Mouse (Mus musculus) layer of hippocampus, adult 9-11 months (tissue): ENCODE results near the gene Clba1.

ENCODE experiments used
- DNase-seq: peaks from one replicate; pipeline ENCODE4 v3.0.0; 2022

The Clba1 gene

DNA sequence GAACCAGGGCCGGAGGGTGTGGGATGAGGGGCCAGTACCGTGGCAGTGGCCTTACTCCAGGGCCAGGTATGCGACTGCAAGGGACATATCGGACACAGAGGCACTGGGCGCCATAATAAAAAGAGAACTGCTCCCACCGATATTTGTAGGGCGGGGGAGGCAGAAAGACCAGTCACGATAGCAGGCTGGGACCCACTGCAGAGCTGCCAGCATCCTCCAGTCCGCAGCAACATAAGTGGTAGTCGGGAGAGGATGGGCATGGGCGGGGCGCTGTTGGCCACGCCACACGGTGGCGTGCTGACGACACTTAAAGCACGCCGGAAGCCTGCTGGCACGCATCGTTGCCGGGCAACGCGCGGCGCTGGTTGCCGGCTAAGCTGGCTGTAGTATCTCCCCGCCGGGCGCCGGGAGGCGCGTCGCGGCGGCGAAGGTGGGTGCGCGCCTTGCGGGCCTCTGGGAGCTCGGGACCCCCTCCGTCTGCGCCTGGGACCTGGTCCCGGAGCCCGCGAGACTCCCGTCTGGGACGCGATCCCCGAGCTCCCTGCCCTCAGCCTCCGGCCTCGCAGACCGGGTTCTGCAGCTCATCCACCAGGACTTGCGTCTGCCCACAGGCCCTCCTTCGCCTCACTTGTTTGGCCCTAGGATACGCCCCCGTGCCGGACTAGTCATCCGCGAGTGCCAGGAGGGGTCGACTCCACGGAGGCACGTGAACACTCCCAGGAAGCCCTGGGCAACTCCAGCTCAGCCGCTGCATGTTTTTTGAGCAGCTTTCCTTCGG, at the start of gene Clba1:
Gene Clba1 (plus strand): TSS at position 351 of the 778 bp plus-strand sequence.
- DNase-seq: peak; percentile 95

DNA sequence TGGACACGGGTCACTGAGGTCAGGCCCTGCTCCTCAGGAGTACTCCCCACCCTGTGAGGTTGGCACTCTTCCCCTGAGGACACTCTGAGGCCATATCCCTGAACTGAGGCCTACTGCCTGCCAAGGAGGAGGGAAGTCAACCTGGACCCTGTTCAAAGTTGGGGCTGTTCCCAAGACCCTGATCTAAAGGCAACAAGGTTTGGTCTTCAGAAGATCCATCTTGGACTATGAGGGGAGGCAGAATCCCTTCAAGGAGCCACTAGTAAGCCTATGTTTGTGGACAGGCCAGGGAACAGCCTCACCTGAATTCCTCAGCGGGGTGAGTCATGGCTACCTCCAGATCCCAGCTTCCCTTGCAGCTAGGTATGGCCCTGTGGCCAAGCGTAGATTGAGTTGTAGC, 49.3 kb upstream of the Clba1 start:
- DNase-seq: no peak

DNA sequence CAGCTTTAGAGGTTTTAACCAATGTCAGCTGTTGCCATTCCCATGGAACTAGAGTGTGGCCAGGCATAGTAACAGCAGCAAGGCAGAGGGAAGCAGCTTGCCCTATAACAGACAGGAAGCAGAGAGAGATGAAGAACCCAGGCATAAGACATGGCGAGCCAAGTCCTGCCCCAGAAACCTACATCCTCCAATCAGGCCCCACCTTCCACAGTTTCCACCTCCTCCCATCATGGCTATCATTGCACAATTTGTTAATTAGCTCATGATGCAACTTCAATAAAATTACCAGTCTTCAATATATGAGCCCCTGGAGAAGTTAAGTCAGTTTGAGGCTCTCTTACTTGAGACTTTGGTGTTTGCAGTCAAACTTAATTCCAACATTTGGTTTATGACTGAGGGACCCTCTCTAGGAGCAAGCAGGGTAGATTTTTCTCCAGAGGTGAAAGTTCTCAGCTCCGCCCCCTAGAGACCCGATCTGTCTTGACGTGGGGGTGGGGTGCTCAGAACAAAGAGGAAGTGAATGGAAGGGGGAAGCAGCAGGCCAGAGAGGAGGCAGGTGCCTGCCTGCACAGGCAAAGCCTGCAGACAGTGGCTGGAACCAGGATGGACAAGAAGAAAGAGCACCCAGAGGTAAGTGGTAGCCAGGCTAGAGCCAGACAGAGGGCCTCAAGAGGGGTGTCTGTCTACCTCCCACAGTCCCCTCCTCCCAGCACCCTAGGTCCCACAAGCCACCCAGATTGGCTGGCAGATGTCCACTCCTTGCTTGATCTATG, 48.4 kb upstream of the Clba1 start, which contains the start of gene Pld4:
Gene Pld4 (plus strand): TSS at position 502 of the 773 bp plus-strand sequence.
- DNase-seq: peak; percentile 70

DNA sequence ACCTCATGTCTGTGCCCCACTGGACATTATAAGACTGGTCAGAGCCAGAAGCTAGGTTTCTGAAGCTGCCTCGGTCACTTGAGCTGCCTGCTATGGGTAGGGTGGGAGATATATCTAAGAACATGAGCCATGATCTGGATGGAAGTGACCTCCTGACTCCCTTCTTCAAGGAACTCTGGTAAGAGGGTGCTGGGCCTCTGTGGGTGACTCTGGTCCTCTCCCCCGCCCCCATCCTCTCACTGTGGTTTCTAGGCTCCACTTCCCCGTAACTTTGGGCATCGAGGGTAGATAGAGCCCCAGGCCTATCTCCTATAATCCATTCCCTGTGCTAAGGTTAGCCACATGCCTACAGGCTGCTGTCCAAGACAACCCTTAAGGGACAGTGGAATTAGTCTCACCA, 47.3 kb upstream of the Clba1 start:
- no peak for DNase-seq

DNA sequence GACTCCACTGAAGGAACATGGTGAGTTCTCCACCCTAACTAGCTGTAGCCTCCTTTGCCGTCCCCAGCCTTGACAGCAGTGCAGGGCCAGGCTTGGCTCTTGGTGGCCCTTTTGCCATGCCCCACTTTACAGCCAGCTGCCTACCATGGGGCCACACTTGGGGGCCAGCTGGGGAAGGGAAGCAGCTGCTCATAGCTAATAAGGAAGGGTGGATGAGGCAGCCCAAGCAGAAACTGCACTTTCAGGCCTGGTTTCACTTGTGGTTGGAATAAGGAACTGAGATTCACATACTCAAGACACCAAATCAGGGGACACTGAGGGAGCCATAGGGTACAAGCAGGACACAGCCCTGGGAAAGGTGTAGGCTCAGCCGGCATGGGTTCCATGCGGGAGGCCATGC, 46.7 kb upstream of the Clba1 start:
- DNase-seq: peak; percentile 76

DNA sequence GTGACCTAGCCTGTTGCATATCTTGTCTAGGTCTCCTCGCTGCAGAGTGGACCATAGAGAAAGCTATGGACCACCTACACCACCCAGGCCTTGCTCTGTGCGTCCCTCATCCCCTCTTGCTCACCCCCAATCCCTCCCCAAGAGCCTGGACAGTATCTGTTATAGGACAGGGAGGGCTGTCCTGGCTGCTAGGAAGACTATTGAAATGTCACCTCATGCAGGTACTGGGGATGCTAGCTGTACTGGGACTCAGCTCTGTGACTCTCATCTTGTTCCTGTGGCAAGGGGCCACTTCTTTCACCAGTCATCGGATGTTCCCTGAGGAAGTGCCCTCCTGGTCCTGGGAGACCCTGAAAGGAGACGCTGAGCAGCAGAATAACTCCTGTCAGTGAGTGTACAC, 45.6 kb upstream of the Clba1 start:
- DNase-seq: no peak

DNA sequence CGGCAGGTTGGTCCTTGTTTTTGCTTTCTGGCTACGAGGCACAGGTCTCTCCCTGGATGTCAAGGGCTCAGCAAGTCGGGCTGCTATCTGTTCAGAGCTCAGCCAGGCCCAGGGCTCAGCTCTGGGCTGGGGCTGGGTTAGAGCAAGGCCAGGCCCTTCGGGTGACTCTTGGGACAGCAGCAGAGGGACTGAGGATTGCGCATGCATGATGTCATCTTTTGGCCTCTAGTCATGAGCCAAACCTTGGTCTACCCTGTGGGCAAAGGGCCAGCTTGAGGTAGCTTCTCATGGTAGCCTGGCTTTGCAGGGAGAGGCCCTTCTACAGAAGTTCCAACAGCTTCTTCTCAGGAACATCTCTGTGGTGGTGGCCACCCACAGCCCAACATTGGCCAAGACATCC, 44.6 kb upstream of the Clba1 start:
- no peak for DNase-seq

DNA sequence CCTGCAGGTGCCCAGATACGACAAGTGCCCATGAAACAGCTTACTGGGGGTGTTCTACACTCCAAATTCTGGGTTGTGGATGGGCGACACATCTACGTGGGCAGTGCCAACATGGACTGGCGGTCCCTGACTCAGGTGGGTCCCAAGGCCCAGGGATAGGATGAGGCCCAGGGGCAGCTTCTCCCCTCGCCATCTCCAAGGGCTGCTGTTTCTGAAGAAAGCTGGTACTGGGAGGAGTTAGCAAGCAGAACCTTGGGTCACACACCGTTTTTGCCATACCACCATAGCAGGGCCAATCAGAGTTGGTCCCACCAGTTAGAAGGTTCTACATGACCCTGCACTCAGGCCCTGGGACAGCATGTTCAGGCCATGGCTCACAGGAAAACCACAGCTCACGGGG, 43.7 kb upstream of the Clba1 start:
- no peak for DNase-seq

DNA sequence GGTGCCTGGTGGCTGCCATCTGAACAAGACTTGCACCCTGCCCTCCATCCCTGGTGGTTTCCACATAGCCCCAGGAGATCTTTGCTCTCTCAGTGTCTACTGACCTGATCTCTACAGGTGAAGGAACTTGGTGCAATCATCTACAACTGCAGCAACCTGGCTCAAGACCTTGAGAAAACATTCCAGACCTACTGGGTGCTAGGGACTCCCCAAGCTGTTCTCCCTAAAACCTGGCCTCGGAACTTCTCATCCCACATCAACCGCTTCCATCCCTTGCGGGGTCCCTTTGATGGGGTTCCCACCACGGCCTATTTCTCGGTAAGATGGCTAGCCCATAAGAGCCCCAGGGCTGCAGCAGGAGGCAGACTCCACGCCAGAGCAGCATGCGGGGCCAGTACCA, 42.2 kb upstream of the Clba1 start:
- DNase-seq: no peak

DNA sequence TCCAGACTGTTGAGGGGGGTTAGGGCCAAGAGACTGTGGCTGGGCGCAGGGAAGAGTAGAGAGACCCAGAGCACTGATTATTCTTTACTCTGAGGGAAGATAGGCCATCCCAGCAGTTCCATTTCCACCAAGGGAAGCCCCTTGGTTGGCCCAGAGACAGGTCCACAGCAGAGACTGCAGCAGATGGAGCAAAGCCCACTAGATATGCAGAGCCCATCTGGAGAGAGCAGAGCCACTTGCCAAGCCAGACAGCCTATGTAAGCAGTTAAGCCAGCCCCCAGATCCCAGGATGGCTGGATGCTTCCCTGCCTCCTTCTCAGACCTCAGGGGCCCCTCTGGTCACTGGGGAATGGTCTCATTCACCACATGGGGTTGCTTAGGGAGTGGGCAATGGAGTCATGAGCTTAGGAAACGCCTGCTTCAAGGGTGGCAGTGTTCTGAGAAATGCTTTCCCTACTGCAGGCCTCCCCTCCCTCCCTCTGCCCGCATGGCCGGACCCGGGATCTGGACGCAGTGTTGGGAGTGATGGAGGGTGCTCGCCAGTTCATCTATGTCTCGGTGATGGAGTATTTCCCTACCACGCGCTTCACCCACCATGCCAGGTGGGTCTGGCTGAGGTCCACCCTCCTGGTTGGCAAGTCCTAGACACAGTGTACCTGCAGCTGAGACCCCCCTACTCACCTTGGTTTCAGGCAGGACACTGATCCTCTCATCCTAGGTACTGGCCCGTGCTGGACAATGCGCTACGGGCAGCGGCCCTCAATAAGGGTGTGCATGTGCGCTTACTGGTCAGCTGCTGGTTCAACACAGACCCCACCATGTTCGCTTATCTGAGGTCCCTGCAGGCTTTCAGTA, 41.5 kb upstream of the Clba1 start:
- peak; percentile 47 for DNase-seq

DNA sequence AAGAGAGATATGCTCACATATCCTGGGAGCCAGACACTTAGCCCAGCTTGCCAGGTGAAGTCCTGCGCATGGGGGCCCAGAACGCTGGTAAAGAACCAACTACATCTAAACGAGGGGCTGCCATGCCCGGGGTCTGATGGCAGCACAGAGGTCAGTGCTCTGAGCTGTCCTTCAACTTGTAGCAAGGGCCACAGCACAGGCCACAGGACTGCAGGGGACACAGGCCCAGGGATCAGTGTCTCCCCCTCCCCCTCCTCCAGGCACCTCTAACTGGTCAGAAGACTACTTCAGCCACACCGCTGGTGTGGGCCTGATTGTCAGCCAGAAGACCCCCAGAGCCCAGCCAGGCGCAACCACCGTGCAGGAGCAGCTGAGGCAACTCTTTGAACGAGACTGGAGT, 40.6 kb upstream of the Clba1 start:
- no peak for DNase-seq

DNA sequence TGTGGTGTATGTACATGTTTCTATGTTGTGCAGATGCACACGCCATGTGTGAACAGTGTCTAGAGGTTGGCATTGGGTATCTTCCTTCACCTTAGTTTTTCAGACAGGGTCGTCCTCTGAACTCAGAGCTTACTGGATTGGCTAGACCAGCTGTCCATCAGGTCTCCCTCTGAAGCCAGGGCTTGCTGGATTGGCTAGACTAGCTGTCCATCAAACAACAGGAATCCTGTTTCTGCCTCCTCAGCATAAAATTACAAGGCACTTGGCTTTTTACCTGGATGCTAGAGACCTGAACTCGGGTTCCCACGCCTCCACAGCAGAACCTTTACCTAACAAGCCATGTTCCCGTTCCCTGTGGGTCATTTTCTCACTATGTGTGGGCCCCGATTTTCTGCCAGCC, 39.7 kb upstream of the Clba1 start:
- DNase-seq: no peak

DNA sequence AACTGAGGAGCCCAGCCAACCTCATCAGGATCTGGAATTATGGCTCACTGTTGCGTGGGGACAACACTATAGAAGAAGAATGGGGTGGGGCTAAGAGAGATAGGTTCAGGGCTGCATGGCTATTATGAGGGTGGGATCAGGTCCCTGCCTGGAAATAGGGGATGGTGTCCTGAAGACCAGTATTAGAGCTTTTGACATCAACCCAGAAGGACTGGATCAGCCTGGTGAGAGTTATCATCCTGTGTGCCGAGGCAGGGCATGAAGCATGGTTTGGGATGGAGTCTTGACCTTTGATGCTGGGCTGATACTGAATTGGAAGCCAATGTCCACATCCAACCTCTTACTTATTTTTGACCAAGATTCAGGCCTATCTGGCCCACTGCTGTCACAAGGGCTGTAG, 39.0 kb upstream of the Clba1 start:
- no peak for DNase-seq

DNA sequence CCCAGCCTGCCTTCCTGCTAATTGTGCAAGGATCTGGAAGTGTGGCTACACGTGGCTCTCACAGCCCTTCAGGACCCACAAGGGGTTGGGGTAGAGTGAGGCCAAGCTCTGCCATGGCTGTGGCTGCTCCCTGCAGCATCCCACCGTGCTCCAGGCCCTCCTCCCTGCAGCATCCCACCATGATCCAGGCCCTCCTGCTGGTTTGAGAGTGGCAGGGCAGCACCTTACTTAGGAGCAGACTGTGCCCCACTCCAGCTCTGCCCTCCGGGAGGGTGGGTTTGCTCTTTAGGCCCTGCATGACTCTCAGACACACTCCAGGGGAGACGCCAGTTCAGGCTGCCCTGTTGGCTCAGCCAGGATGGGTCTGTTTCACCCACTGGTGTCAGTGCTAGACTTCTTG, 38.3 kb upstream of the Clba1 start:
- no peak for DNase-seq

DNA sequence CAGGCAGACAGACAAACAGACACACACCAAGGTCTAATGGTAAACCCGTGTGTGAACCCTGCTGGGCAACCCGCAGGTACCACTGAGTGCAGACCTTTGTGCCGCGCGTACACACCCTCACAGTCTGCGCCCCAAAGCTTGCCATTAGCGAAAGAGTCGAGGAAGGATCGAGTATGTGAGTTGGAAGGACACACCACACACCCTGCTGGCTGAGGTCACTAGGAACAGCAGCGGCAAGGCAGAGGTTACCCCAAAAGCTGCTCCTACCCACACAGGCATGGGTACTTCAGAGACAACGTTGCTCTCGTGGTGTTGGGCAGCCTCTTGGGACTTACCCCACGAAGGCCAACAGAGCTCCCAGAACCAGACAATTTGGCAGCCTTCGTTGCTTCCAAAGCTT, 36.4 kb upstream of the Clba1 start:
- no peak for DNase-seq

DNA sequence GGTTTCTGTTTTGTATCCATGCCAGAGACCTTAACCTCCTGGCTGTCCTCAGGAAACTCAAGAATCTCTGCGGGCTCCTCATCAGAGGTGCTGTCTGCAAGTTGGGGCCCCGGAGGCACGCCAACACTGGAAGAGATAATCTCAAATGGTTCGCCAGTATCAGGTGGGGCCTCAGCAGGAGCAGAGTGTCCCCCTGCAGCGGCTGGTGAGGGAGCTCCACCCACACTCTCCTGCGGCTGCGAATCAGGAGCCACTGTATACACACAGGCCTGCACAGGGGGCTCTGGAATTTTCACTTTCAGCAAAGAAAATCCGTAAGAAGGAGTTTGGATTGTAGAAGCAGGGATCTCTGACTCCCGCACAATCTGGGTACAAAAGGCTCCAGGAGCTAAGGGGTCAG, 35.4 kb upstream of the Clba1 start:
- DNase-seq: no peak

DNA sequence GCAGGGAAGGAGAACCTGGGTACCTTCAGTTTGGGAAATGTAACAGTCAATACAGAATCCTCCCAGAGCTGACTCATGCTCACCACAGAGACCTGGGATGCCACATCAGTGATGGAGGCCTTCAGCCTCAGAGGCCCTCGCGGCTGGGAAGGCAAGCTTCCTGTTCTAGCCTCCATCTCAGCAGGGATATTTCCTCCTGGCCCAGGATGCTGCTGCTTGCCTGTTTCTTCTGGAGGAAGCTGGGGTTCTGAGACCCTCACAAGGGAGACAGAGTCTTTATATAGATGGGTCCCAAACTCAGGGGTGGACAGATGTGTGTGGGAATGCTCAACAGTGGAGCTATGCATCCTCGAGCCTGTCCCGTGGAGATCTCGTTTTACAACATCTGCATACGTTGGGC, 34.7 kb upstream of the Clba1 start:
- DNase-seq: no peak

DNA sequence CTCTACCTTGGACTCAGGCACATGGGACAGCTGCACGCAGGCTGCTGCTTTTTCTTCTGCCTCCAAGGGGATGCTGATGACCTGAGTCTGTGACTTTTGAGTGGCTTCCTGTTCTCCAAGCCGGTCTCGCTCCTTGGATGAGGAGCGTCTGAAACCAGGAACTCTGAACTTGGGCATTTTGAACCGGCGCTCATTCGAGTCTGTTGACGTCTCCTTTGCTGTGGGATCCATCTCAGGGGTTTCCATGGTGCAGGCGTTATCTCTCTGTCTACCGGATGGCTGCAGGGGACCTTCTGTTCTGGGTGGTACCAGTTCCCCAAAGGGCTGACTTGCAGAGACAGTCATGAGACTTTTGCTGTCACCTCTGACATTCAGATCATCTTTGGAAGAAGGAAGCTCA, 34.3 kb upstream of the Clba1 start:
- DNase-seq: no peak

DNA sequence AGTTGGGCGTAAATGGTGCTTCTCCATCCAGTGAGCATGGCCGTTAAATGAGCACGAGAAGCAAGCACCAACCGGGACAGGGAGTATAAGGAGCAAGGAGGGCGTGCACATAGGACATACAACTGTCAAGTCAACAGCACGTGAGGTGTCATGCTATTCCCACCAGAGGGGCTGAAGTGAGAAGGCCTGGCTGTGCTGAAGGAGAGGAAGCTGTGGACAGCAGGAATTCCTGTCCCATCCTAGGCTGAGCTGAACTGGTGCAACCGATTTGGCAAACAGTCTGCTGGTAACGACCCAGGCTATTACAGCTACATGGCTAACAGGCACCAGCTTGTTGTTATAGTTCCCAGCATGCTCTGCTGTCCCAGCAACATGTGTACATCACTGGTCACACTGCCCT, 17.7 kb upstream of the Clba1 start:
- DNase-seq: no peak

DNA sequence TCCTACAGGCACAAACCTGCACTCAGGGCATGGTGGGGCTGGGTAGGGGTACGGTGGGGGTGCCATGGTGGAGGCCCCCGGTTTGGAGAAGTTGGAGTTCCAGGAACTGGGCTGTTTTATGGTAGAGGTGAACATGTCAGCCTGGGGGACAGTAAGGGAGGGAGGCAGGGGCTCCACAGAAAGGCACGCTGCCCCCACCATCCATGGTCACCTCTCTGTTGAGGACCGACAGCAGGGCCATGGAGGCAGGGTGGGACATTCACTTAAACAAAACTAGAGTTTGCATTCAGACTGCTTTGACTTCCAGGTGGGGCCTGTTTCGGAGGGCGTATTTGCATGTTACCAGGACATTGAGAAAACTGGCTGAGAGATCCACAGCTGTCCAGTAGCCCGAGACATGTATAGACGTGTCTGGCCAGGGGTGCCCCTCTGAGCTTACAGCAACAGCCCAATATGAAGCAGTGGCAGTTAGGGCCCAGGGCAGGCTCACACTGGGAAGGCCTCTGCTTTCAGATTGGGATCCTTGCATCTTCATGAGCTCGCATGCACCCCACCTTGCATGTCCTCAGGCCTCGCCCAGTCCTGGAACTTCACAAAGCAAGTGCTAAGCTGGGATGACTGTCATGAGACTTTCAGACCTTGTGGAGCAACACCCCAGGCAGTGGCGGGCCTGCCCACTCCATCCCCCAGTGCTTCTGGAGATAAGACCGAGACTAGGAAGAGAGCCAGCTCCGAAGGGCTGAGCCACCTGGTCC, 15.0 kb upstream of the Clba1 start:
- no peak for DNase-seq

DNA sequence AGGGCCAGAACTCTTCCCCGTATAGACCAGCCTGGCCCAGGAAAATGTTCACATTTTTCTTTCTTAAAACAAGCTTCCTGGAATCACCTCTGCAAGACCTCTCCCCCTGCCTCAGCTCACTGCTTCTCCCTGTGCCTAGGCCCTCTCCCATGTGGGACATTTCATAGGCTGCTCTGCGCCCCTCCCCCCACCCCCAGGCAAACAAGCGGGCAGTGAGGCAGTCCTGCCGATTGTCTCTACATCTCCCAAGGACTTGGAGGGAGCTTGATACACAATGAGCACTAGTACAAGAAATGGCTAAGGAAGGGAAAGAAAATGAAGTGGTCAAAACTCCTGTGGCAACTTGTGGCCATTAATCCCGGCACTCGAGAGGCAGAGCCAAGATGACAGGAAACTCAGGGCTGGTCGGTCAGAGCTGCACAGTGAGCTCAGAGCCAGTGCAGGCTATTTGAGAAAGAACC, 14.4 kb upstream of the Clba1 start:
- no peak for DNase-seq

DNA sequence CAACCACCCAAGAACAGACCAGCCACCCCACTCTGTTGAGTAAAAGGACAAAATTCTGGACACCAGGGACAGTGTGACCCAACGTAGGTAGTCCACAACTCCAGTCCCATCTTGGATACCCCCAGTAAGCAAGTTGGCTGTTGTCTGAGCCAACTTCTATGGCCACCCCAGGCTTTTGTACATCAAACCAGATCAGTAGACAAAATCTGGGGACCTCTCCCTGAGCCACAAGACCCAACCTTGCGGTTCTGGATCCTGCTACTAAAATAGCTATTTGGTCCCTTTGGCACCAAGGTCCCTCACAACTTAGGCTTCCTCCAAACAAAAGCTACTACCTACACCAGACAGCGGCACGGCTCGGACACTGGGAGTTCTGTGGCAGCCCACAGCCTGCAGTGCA, 13.7 kb upstream of the Clba1 start:
- DNase-seq: no peak
